Mouse (Mus musculus): ENCODE measurements at regions not wholly inside any gene's neighbourhood (a gene's known extent, or its start where the extent isn't known, plus 50 kb on each side); places are given as distances from the start of the nearest gene placed in this dataset.
"Not testable (repeated sequence)": the region's sequence is repeated elsewhere in the genome, so short reads cannot be mapped to it uniquely, and the experiment has no call there.

DNA sequence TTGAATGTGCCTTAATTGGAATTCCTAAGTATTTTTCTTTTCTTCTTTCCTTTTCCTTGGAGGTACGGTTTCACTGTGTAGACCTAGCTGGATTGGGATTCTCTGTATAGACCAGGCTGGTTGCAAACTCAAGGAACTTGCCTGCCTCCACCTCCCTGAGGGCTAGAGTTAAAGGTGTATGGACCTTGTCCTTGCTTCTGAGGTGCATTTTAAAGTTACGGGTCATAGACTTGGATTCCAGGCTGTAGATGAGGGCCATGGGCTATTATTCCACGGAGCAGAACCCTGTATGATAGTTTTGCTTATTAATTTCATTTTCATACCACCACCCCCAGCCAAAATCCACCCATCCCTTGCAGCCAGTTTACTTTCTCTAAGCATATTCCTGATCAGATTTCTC, 50.7 kb upstream of the Wdr26 start:
- no peak for DNase-seq

DNA sequence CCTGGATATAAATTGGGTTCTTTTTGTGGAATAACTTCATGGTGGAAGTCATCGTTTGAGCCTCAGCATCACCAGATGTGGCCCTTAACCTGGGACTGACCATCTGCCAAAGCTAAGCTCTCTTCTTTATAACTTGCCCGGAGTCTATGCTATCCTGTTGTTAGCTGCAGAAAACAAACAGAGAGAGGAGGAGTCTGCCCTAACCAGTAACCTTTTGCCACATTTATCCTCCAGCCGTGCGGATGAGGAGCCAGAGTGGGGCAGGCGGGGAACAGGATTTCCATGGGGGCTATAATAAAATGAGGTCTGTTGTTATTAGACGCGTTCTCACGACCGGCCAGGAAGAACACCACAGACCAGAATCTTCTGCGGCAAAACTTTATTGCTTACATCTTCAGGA, 51.4 kb upstream of the Wdr26 start:
- DNase-seq: no peak

DNA sequence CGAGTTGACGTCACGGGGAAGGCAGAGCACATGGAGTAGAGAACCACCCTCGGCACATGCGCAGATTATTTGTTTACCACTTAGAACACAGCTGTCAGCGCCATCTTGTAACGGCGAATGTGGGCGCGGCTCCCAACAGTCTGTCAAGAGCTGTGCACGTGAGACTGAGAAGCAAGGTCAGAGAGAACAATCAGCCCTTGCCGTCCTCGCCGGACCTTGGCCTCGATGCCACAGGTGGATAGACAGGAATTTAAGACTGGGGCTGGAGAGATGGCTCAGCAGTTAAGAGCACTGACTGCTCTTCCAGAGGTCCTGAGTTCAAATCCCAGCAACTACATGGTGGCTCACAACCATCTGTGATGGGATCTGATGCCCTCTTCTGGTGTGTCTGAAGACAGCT, 58.7 kb upstream of the Wdr26 start:
- not testable (repeated sequence) for DNase-seq

DNA sequence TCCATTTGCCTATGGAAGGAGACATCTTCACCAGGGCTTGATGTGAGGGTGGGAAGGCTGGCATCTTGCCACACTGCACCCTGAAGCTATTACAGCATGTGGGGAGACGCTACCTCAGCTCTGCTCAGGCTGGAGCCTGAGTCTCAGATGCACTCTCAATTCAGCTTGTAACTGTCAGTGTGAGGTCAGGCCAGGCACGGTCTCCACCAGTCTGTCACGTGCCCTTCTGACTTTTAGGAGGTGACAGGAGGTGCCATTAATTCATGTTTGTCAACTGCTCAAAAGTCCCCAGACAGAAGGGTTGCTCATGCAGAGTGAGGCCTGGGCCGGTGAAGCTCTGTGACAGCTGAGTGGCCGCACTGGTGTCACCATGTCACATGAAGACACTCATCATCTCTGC, 59.4 kb upstream of the Wdr26 start:
- DNase-seq: no peak

DNA sequence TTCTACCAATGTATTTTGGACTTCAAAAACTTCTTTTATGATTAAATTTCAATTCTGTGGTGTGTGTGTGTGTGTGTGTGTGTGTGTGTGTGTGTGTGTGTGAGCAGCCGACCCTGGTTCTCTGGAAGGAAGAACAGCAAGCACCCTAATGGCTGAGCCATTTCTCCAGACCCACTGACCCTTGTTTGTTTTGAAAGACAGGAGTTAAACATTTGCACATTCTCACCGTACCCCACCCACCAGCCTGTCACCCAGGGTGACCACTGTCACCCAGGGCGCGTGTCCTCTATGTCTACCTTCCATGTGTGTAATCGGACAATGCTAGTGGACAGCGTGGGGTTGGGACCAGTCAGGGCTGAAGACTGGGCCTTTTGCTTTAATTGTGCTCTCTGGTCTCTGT, 60.0 kb upstream of the Wdr26 start:
- DNase-seq: no peak

DNA sequence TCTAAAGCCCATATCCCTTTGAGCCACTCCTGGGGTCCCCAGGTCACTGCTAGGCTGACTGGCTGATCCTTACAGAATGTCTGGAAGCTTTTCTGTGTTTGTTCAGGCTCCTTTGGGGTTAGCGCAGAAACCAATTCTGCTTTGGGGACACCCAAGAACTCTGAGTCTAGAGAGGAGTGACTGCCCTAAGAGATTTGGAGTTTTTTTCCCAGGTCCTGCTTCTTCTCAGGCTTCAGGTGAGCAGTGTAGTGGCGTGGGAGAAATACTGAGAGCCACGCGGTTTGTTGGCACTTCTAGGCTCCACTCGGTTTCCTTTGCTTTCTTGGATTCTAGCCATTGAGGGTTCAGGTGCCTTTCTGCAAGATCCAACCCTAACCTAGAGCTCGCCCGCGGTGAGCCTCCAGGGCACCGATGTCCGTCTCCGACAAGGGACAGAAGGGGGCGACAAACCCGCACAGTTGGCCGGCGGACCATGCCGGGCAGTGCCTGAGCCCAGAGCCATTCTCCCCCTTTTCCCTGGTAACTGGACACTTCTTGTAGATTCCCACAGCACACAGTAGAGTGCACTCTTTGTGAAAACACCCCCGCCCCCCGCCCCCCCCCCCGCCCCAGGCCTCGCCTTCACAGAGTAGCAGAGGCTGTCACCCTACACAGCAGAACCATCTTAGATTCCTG, 61.0 kb upstream of the Wdr26 start:
- DNase-seq: peak; percentile 89

DNA sequence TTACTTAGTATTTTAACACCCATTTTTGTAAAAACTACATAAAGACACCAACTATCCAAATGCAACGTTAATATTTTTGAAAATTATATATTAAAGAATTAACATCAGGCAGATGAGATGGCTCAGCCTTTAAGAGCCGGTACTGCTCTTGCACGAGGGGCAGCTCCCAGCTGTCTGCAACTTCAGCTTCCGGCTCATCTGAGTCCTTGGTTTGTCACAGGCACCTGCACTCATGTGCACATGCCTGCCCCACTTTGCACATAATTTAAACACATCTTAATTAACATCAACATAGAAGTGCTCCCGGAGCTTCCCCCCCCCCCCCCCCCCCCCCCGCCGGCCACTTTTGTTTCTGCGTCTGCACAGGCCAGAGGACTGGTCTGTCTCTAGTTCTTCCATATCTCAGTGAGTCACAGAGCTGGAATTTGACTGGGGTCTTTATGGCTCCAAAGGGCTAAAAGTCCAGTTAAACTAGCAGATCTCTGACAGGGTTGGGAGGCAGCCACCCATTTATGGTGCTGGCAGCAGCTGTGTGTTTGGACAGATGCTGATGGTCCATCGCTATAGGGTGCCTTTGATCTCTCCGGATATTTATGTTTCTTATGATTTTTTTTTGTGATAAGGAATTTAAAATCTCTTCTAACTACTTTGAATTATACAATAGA, 61.9 kb upstream of the Wdr26 start:
- no peak for DNase-seq

DNA sequence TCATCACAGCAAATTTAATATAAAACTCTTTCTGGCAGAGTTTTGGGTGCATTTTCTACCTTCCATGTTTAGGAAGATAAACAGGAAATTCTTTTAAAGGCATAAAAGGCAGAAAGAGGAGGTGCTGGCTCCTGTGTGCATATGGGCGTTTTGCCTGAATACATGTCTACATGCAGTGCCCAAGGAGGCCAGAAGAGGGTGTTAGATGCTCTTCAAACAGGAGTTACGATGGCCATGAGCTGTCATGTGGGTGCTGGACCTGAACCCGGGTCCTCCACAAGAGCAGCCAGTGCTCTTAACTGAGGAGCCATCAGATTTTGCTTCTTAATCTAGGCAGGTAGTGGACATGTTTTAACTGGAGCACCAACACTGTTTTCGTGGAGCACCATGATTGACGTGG, 69.0 kb upstream of the Wdr26 start:
- DNase-seq: peak; percentile 48

DNA sequence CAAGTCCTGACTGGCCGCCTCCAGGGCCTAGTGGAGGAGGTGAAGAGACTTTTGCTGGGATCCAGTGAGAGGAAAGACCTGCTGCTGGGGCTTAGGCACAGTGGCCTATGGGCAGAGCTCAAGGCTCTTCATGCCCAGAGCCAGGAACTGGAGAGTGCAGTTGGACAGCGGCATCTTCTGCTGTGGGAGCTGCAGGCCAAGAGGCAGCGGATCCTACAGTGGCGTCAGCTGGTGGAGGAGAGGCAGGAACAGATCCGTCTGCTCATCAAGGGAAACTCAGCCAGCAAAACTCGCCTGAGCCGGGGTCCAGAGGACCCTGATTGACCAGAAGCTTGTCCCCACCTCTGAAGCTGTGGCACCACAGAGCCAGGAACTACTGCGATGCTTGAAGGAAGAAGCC, 69.4 kb upstream of the Cnih3 start:
- not testable (repeated sequence) for DNase-seq

DNA sequence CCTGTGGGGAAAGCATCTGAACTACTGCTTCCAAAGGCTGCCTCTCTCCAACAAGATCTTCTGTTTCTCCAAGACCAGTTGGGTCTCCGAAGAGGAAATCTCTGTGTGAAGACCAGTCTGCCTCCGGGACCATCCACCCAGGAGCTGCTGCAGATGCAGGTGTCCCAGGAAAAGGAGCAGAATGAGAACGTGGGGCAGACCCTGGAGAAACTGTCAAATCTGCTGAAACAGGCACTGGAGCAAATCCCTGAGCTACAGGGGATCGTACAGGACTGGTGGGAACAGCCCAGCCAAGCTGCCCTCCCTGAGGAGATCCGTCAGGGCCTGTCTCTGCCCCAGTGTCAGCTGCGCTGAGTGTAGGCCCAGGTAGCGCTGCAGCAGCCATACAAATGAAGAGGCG, 68.9 kb upstream of the Cnih3 start:
- not testable (repeated sequence) for DNase-seq

DNA sequence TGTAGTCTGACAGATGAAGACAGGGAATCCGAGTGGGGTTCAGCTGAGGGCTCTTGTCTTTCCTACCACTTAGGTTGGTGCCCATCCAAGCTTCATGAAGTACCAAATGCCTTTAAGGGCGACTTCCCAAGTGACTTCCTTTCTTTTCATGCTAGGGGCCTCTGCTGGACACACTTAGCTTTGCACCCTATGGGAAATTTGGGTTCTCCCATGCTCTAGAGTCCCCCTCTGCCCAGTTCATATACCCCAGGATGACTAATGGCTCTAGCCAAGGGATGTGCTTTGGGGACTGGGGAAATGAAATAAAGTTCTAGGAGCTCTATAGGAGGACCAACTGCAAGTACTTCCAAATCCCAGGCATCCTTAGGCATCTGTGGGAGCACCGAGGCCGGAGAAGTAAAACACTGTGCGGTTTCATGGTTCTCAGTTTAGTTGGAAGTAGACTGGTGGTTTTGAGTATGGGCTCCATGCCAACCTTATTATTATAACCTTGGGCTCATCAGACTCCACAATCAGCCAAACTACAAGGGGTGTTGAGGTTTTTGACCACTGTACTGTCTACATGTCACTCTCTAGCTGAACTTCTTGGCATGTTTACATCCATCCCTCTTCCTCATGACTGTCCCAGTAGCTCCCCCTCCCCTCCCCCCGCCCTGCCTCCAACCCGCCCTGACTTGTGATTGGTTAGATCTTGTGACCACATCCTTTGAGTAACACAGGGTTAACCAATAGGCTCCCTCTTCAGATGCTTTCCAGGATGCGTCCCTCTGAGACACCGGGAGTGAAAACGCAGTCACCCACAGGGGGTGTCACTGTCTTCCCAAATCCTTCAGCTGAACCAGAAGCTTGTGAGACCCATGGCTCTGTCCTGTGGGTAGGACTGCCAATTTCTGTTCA, 67.9 kb upstream of the Cnih3 start:
- DNase-seq: no peak

DNA sequence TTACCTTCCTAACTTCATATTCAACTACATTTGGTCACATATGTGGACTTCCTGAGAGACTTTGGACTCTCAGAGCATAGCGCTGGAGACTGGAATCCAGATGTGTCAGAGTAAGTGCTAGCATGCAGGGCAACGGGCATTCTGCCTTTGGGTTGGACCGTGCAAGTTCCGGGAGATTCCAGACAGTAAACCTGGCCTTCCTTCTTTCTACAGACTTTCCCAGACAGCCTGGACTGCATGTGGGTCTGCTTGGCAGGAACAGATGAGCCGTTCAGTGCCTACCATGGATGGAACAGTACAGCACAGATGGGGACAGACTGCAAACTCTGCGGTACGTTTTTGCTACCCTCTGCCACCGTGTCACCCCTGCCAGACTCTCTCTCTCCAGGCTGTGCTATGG, 66.8 kb upstream of the Cnih3 start:
- no peak for DNase-seq

DNA sequence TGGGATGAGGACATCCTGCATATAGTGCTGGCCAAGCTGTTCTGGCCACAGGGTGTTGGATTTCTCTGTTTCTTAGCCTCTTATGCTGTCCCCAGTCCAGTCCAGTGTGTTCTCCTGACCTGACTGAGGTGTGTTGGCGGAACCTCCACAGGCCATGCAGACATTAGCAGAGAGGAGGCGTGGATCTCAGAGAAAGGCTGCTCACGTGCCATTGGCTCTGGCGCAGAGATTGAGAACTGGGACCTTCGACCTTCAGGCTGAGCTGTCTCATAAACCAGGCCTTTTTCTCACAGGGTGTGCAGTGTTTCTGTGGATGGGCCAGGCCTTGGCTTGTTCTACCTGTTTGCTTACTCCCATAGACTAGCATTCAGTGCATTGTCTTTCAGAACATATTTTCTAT, 66.3 kb upstream of the Cnih3 start:
- no peak for DNase-seq

DNA sequence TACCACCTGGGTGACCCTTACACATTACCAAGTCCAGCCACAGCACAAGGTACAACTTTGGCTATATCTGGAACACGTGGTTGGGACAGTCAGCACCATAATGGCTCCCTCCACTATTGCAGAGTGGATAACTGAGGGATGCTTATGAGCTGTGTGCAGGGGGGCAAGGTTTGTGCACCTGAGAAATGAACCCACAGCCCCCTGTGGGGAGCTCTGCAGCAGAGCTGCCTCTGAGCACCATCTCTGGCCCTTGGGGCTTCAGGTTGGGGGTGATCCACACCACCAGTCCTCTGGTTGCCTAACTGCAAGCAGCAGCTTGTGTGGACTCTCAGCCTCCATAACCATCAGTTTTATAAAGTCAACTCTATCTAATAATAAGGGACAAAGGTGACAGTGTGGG, 65.3 kb upstream of the Cnih3 start:
- no peak for DNase-seq

DNA sequence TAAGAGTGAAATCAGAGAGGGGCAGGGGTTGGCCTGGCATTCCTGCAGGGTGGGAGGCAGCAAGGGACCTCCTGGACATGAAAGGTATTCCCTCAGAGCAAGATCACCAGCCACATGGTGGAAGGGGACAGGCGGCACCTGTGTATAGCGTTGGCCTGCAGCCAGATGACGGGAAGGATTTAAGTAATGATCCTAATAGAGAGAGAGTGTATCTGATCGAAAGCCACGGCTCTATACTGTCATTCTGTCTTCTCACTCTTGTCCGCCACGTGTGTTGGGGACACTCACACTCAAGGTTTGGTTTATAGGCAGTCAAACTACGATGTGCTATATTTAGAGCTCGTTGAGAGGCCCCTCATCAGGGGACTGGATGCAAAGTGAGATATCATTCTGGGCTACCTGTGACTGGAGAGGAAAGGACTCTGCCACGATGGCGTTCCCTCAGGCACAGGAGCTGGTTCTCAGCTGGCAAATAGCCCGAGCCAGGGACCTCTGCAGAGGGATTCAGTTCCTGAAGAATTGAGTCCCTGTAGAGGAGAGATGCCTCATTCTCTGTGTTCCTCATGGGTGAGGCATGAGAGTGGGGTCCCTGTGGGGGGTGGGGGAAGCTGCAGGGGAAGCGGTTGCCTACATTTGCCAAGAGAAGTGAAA, 62.9 kb upstream of the Cnih3 start:
- no peak for DNase-seq

DNA sequence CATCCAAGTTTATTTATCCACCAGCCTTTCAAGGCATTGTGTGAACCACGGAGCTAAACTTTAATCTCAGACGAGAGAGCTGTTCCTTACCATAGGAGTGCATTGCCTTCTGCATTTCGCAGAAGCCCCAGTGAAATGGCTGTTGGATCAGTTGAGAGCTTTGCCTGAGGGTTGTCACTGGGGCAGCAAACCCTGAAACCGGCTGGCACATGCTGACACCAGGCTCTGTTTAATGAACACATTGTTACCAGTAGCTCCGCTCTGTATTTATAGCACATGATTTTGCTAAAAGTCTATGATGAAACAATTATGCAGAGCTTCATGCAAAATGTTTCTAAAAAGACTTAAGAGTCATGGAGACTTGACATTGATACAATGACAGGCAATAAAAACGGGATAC, 61.2 kb upstream of the Cnih3 start:
- no peak for DNase-seq

DNA sequence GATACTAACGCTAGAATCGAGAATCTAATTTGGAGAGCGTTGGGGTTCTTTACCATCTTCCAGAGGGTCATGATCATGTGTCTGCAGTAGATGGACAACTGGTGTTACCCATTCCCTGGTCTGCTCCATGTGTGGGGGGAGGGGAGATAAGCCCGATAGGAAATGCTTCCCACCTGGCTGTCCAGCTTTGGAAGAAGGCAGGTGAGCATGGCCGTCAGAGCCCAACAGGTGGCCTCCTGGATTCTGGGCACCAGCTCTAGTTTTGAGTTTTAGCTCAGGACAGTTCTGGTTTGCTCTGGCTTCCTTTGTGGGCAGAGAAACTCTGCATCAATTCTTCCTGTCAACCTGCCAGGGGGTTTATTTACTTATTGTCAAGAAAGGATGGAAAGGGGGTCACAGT, 60.5 kb upstream of the Cnih3 start:
- DNase-seq: no peak

DNA sequence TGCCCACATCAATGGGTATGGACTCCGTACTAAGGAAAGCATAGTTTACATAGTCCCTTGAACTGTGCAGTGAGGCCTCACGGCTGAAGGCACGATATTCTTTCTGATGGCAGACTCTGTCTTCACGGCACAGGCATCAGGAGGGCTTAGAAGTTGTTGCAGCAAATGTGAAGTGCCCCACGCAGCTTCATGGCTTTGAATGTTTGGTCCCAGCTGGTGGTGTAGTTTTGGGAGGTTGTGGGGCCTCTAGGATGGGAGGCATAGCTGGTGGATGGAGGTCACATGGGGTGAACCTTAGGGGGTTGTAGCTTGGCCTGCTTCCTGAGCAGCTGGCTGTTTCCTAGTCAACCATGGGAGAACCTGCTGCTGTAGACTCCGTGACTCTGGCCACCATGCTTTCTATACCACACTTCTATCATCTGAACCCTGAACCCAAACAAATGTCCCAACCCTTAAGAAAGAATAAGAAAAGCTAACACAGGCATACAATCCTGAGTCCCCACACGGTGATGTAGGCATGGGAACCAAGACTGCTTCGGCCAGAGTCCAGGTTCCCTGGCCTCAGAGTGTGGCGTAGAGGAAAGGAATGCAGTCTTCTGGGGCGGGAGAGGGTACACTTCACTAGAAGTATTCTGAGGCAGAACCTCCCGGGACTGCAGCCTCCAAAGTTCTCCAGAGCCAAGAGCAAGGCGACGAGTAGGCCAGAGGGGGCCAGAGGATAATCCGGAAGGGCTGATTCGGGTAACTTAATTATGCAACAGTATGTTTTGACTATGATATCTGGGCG, 59.2 kb upstream of the Cnih3 start:
- DNase-seq: no peak

DNA sequence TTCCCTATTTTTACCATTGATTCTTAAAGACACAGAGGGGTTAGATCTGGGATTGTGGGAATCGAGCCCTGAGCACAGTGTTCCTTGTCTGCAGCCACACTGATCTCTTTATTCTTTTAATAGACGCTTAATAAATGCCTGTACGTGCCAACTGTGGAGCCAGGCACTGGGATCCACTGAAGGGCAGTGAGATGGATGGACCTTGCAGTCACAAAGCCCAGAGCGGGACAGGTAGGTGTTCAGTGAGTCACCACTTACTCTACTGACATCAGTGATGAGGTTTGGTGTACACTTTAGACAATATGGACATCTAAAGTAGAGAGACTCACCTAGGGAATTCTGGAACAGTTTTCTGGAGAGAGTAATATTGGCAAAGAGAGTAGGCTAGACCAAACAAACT, 56.8 kb upstream of the Cnih3 start:
- no peak for DNase-seq

DNA sequence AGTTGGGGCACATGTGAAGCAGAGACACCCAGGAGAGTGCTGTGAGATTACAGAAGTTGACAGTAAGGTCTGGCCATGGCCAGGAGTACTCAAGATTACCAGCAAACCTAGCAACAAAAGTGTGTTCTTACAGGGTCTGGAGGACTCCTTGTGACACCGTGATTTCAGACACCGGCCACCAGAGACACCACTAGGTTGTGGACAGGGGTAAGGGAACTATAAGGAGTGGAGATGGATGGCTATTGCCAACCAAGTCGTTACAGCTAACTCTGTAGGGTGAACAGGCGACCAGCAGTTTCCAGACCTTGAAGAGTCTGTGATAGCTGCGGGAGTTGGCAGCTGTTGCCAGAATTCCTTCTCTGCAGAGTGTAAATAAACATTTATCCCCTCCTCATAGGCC, 54.4 kb upstream of the Cnih3 start:
- no peak for DNase-seq

DNA sequence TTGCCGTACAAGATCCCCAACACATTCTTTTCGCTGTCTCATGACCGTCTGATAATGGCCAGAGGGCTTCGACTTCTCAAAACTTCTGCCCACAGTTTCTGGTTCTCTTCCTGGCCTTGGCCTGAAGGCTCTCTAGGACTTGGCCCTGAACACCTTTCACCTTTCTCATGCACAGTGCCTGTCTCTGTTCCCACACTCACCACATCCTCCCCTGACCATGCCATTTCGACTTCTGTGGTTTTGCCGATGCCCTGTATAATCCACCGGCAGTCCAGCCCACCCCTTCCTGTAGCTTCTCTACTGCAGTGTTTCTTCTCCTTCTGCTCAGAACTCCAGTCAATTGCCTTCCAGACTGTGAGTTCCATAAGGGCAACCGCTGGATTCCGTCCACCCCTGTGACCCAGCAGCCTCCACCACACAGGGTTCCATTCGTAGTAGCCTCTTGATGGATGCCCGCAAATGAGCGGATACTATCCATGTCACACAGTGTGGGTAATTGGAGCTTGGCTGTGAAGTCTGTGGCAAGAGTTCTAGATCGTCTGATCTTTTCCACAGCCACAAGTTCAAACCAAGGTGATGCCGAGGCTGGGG, 53.3 kb upstream of the Cnih3 start:
- no peak for DNase-seq

DNA sequence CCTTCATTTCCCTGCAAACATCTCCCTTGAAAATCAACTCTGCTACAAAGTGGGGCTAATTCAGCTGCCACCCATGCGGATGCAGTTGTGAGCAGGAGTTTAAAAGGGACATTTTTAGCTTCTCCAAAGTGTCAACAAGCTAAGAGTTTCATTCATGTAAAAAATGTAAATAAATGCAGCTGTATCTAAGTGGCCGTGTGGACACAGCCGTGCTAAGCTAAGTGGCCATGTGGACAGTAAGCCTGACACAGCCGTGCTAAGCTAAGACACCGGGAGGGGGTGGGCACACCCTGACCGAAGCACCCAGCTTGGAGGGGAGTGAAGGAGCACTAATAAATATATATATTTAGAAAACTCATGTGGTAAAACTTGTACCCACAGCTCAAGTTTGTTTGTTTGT, 52.6 kb upstream of the Cnih3 start:
- DNase-seq: no peak

Measured in liver (tissue).